Mouse (Mus musculus) myocyte (in vitro differentiated cells): ENCODE measurements around the gene Bcl3.

Experiments
- E2F4 ChIP-seq: IDR thresholded peaks from one replicate; pipeline ENCODE4 v1.6.1; 2011; ENCODE audit warnings: mild to moderate bottlenecking, control low read depth, moderate library complexity; ENCODE audit not compliant: insufficient read depth
- MYOD1 ChIP-seq, 3 experiments: IDR thresholded peaks; one replicate each; pipeline ENCODE4 v1.6.1; 2011; ENCODE audit warnings: control low read depth in 2 of 3, low read depth in 2 of 3, mild to moderate bottlenecking in 2 of 3, moderate library complexity in 1 of 3; ENCODE audit not compliant: insufficient read length in 2 of 3, control insufficient read depth in 1 of 3
- MYOG ChIP-seq, 3 experiments: IDR thresholded peaks; one replicate each; pipeline ENCODE4 v1.6.1; 2011; ENCODE audit warnings: control low read depth in 2 of 3, low read depth in 2 of 3, mild to moderate bottlenecking in 2 of 3; ENCODE audit not compliant: insufficient read length in 2 of 3, control insufficient read depth in 1 of 3, insufficient read depth in 1 of 3
- POLR2A ChIP-seq: IDR thresholded peaks from one replicate; pipeline ENCODE4 v1.6.1; 2011; ENCODE audit warnings: low read depth, mild to moderate bottlenecking, control low read depth, moderate library complexity; ENCODE audit not compliant: insufficient read length
- REST ChIP-seq: IDR thresholded peaks from one replicate; pipeline ENCODE4 v1.6.1; 2011; ENCODE audit warnings: mild to moderate bottlenecking, control low read depth, moderate library complexity; ENCODE audit not compliant: insufficient read depth, insufficient read length
- SRF ChIP-seq: IDR thresholded peaks from one replicate; pipeline ENCODE4 v1.6.1; 2011; ENCODE audit warnings: low read depth; ENCODE audit not compliant: control insufficient read depth, insufficient read length
- TCF12 ChIP-seq: IDR thresholded peaks from one replicate; pipeline ENCODE4 v1.6.1; 2011; ENCODE audit warnings: mild to moderate bottlenecking, control low read depth; ENCODE audit not compliant: poor library complexity, insufficient read depth, severe bottlenecking
- TCF3 ChIP-seq: IDR thresholded peaks from one replicate; pipeline ENCODE4 v1.6.1; 2011; ENCODE audit warnings: low read depth, control low read depth; ENCODE audit not compliant: insufficient read length
- USF1 ChIP-seq: IDR thresholded peaks from one replicate; pipeline ENCODE4 v1.6.1; 2011; ENCODE audit warnings: low read depth, mild to moderate bottlenecking, control low read depth, moderate library complexity

DNA sequence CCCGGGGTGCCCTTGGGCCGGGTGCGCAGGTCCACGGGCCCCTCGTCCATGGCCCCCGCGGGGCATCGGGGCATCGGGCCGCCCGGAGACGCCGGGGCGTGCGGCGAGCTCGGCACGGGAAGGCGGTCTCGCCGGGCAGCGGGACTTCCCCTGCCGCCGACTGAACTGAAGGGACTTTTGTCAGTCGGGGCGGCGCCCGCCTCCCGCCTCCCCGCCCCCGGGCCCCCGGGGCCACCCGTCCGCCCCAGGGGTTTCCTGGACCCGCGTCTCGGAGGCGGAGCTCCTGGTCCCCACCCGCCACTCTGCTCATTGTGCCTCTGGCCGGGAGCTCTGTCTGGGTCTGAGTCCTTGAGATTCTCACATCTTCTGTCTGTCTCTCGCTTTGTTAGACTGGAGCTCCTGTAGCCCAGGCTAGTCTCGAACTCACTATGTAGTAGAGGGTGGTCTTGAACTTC, at the start of gene Bcl3:
- TF ChIP-seq MYOG (IDR thresholded peaks at IDR 0.05; ENCODE audit: control insufficient read depth in 1 of 3, insufficient read depth in 1 of 3, insufficient read length in 2 of 3, low read depth in 2 of 3) (no peak), SRF (no peak), REST (no peak), POLR2A (peak; percentile 79), TCF12 (no peak), TCF3 (no peak), USF1 (no peak), E2F4 (no peak), MYOD1 (IDR thresholded peaks at IDR 0.05; ENCODE audit: control insufficient read depth in 1 of 3, insufficient read length in 2 of 3, low read depth in 2 of 3) (no peak)
